Mouse (Mus musculus): ENCODE measurements around the gene Gm10642.

DNA sequence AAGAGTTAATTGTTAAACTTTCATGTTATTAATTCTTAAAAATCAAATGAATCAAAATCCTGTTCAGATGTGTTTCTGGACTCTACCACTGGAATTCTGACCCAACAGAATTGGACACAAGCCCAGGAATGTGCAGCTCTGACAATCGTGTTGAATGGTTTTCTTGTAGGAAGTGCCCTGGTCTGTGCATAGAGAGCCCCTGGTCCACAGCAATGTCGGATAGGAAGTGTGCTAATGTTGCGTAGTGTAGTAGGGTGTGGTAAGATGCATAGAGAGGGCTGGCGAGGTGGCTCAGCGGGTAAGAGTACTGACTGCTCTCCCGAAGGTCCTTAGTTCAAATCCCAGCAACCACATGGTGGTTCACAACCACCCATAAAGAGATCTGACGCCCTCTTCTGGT lies 10.8 kb downstream of the Gm10642 start:
- TF ChIP-seq CTCF (conservative IDR thresholded peaks at IDR 0.05 in 1 of 2, IDR thresholded peaks at IDR 0.05 in 1 of 2; ENCODE audit: low read depth in 2 of 2, low read length in 2 of 2) (no peak), CHD1 (IDR thresholded peaks at IDR 0.05; ENCODE audit: low read depth, low read length) (no peak), UBTF (IDR thresholded peaks at IDR 0.05; ENCODE audit: low read depth, low read length) (no peak), MAZ (IDR thresholded peaks at IDR 0.05; ENCODE audit: low read depth, low read length) (no peak), POLR2AphosphoS2 (IDR thresholded peaks at IDR 0.05; ENCODE audit: low read depth, low read length) (no peak), POLR2A (IDR thresholded peaks at IDR 0.05; ENCODE audit: low read depth, low read length) (no peak)
